Mouse (Mus musculus): Measurements from ENCODE around the gene Tpcn2. TPM values are rescaled to one million over a fixed set of nuclear protein-coding genes. Genes with fewer than 3 reads are reported as not detected.

Tpcn2 gene
- total and polyA plus RNA-seq, 2 experiments = 1.9 to 5.0 TPM

GRCm38 (mm10) chr7:145139576-145139975 lies 144.2 kb downstream of the Tpcn2 start:
- no peak for DNase-seq (ENCODE audit: extremely low read depth, low read depth, low spot score)
- Histone ChIP-seq H3K9ac (ENCODE audit: low read depth, low read length) (no peak overlapping the region), H3K27ac (replicated peaks; ENCODE audit: insufficient read depth, low read depth, low read length) (no peak overlapping the region), H3K36me3 (ENCODE audit: control insufficient read depth, insufficient read depth, low read length) (no peaks in the 10 kb centered on the region), H3K27me3 (ENCODE audit: control insufficient read depth, insufficient read depth, low read length) (no peaks in the 10 kb centered on the region), H3K4me1 (ENCODE audit: control insufficient read depth, insufficient read depth, low read length) (no peaks in the 10 kb centered on the region), H3K79me2 (ENCODE audit: control insufficient read depth, insufficient read depth, low read length) (no peaks in the 10 kb centered on the region), H3K4me3 (ENCODE audit: insufficient read depth, low read depth, low read length) (no peak overlapping the region)
- TF ChIP-seq CTCF (IDR thresholded peaks at IDR 0.05; ENCODE audit: low read depth, low read length) (no peak), POLR2A (IDR thresholded peaks at IDR 0.05; ENCODE audit: extremely low read depth, insufficient read depth, low read length) (no peak)
- 95% methylated on average over 3 of the region's 3 CpGs for WGBS

- H3K27me3 ChIP-seq (ENCODE audit: control insufficient read depth, insufficient read depth, low read length) = no peaks in the 10 kb centered on the region
- WGBS = 100% methylated on average over 1 of the region's 1 CpGs
- no peaks in the 10 kb centered on the region for H3K4me1 ChIP-seq (ENCODE audit: control insufficient read depth, insufficient read depth, low read length)
- no peak for TF ChIP-seq CTCF (IDR thresholded peaks at IDR 0.05; ENCODE audit: low read depth, low read length)
- TF ChIP-seq POLR2A (IDR thresholded peaks at IDR 0.05; ENCODE audit: extremely low read depth, insufficient read depth, low read length) = no peak
- DNase-seq (ENCODE audit: extremely low read depth, low read depth, low spot score) = no peak
- H3K27ac ChIP-seq (replicated peaks; ENCODE audit: insufficient read depth, low read depth, low read length) = no peak overlapping the region
- no peaks in the 10 kb centered on the region for H3K79me2 ChIP-seq (ENCODE audit: control insufficient read depth, insufficient read depth, low read length)
- no peaks in the 10 kb centered on the region for H3K36me3 ChIP-seq (ENCODE audit: control insufficient read depth, insufficient read depth, low read length)
- H3K9ac ChIP-seq (ENCODE audit: low read depth, low read length) = no peak overlapping the region
- no peak overlapping the region for H3K4me3 ChIP-seq (ENCODE audit: insufficient read depth, low read depth, low read length)
These were observed 144.7 kb downstream of the Tpcn2 start for GRCm38 (mm10) chr7:145139100-145139499.

DNA sequence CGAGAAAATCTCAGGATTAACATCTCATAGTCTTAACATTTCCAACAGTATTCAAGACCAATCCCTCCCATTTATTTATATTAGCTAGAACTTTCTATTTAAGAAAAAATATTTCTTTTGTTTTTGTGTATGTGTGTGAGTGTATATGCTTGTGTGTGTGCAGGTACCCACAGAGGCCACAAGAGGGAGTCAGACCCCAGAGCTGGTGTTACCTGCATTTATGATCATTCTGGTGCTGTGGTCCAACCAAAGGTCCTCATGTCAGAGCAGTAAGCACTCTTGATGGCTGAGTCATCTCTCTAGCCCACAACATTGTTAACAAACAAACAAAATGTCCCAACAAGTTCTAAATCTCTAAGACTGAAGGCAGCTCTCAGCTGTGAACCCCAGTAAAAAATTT lies 145.9 kb downstream of the Tpcn2 start:
- no peak overlapping the region for H3K4me3 ChIP-seq (ENCODE audit: insufficient read depth, low read depth, low read length)
- DNase-seq (ENCODE audit: extremely low read depth, low read depth, low spot score) = no peak
- TF ChIP-seq POLR2A (IDR thresholded peaks at IDR 0.05; ENCODE audit: extremely low read depth, insufficient read depth, low read length) (no peak), CTCF (IDR thresholded peaks at IDR 0.05; ENCODE audit: low read depth, low read length) (no peak)
- no peaks in the 10 kb centered on the region for H3K79me2 ChIP-seq (ENCODE audit: control insufficient read depth, insufficient read depth, low read length)
- 96% methylated on average over 1 of the region's 1 CpGs for whole genome bisulfite sequencing
- H3K4me1 ChIP-seq (ENCODE audit: control insufficient read depth, insufficient read depth, low read length) = no peaks in the 10 kb centered on the region
- no peak overlapping the region for H3K27ac ChIP-seq (replicated peaks; ENCODE audit: insufficient read depth, low read depth, low read length)
- no peaks in the 10 kb centered on the region for H3K36me3 ChIP-seq (ENCODE audit: control insufficient read depth, insufficient read depth, low read length)
- H3K9ac ChIP-seq (ENCODE audit: low read depth, low read length) = no peak overlapping the region
- no peaks in the 10 kb centered on the region for H3K27me3 ChIP-seq (ENCODE audit: control insufficient read depth, insufficient read depth, low read length)

- TF ChIP-seq CTCF (IDR thresholded peaks at IDR 0.05; ENCODE audit: low read depth, low read length) = no peak
- no peak for TF ChIP-seq POLR2A (IDR thresholded peaks at IDR 0.05; ENCODE audit: extremely low read depth, insufficient read depth, low read length)
- Histone ChIP-seq H3K4me3 (ENCODE audit: insufficient read depth, low read depth, low read length) (no peak overlapping the region), H3K79me2 (ENCODE audit: control insufficient read depth, insufficient read depth, low read length) (no peaks in the 10 kb centered on the region), H3K4me1 (ENCODE audit: control insufficient read depth, insufficient read depth, low read length) (no peaks in the 10 kb centered on the region), H3K27ac (replicated peaks; ENCODE audit: insufficient read depth, low read depth, low read length) (no peak overlapping the region), H3K36me3 (ENCODE audit: control insufficient read depth, insufficient read depth, low read length) (no peaks in the 10 kb centered on the region), H3K27me3 (ENCODE audit: control insufficient read depth, insufficient read depth, low read length) (no peaks in the 10 kb centered on the region), H3K9ac (ENCODE audit: low read depth, low read length) (no peak overlapping the region)
- DNase-seq (ENCODE audit: extremely low read depth, low read depth, low spot score) = no peak
- 88% methylated on average over 4 of the region's 4 CpGs for WGBS
These were observed 147.0 kb downstream of the Tpcn2 start for GRCm38 (mm10) chr7:145136831-145137230.

Other genes starting within 250 kb of the Tpcn2 start
- 0.13 TPM in 1 of 2 replicates, not detected in the other for gene 1810010D01Rik, start 75.9 kb downstream of the Tpcn2 start, total RNA-seq (2014; rRNA removed)
- 0.13 TPM in 1 of 2 replicates, not detected in the other for gene 1810010D01Rik, start 75.9 kb downstream of the Tpcn2 start, polyA plus RNA-seq (2012; rRNA removed)
- gene Mrgprf, start 16.8 kb upstream of the Tpcn2 start, total RNA-seq (2014; rRNA removed) = not detected in 2 replicates
- 0.48 and 0.66 TPM in 2 replicates for gene Mrgprf, start 16.8 kb upstream of the Tpcn2 start, polyA plus RNA-seq (2012; rRNA removed)
- not detected in 2 replicates for gene Mrgprd, start 30.8 kb upstream of the Tpcn2 start, total RNA-seq (2014; rRNA removed)
- not detected in 2 replicates for gene Mrgprd, start 30.8 kb upstream of the Tpcn2 start, polyA plus RNA-seq (2012; rRNA removed)